Mouse (Mus musculus) hindbrain, embryonic 11.5 days (tissue): ENCODE data around the gene Zfp983. TPM values are rescaled to one million over a fixed set of nuclear protein-coding genes. Genes with fewer than 3 reads are reported as not detected.
A peak's percentile ranks its signal among the peaks of the same experiment; 100 is the strongest.
"Not testable (repeated sequence)": the region's sequence is repeated elsewhere in the genome, so short reads cannot be mapped to it uniquely, and the experiment has no call there.

Source experiments
- ATAC-seq: fragments of 200-750 bp; cut with Nextera tagmentation; 2 replicates; pipeline ENCODE4 v1.8.0; 2017; ENCODE audit warnings: mild to moderate bottlenecking, moderate TSS enrichment, moderate library complexity; ENCODE audit not compliant: low FRiP score
- DNase-seq: peaks from one replicate; pipeline ENCODE4 v3.0.0-alpha.2; 2015; ENCODE audit warnings: low spot score
- H3K27ac ChIP-seq: fragments of 300-500 bp; sonication (generic); 2 replicates; pipeline ENCODE4 v1.5.1; 2014; ENCODE audit warnings: mild to moderate bottlenecking, low read depth, low read length
- H3K27me3 ChIP-seq: fragments of 300-500 bp; sonication (generic); 2 replicates; pipeline ENCODE4 v1.6.1; 2014; ENCODE audit warnings: mild to moderate bottlenecking, low read length, moderate library complexity, mixed read lengths; ENCODE audit not compliant: control insufficient read depth, insufficient read depth
- H3K36me3 ChIP-seq: fragments of 300-500 bp; sonication (generic); 2 replicates; pipeline ENCODE4 v1.6.1; 2014; ENCODE audit warnings: mild to moderate bottlenecking, low read length, moderate library complexity, mixed read lengths; ENCODE audit not compliant: control insufficient read depth, insufficient read depth
- H3K4me1 ChIP-seq: fragments of 300-500 bp; sonication (generic); replicated peaks from 2 replicates; pipeline ENCODE4 v1.6.1; 2014; ENCODE audit warnings: low read length, mixed read lengths; ENCODE audit not compliant: control insufficient read depth, insufficient read depth
- H3K4me2 ChIP-seq: fragments of 300-500 bp; sonication (generic); replicated peaks from 2 replicates; pipeline ENCODE4 v1.6.1; 2014; ENCODE audit warnings: mild to moderate bottlenecking, low read depth, low read length
- H3K4me3 ChIP-seq: fragments of 300-500 bp; sonication (generic); 2 replicates; pipeline ENCODE4 v1.5.1; 2014; ENCODE audit warnings: low read depth, low read length
- H3K9ac ChIP-seq: fragments of 300-500 bp; sonication (generic); 2 replicates; pipeline ENCODE4 v1.6.1; 2014; ENCODE audit warnings: low read depth, low read length
- H3K9me3 ChIP-seq: fragments of 300-500 bp; sonication (generic); 2 replicates; pipeline ENCODE4 v1.6.1; 2016; ENCODE audit warnings: low read length; ENCODE audit not compliant: control insufficient read depth
- WGBS: fragments of 180-500 bp; shearing (Covaris S2); extraction: QIAGEN DNeasy Blood & Tissue Kit; methylation state at CpG from one replicate; pipeline ENCODE4 v1.1.7; 2014; 5-methylcytosine and 5-hydroxymethylcytosine counted together
- polyA plus RNA-seq: library from polyadenylated mRNA; unstranded; fragments of >200 nt; fragmentation: Nextera tagmentation; extraction: Ambion mirVana; gene quantifications from 2 replicates; pipeline ENCODE4 v1.2.1, GENCODE M21; 2014

Zfp983 gene
- polyA plus RNA-seq, 1 experiment from 2014 or later = 9.9 TPM

DNA sequence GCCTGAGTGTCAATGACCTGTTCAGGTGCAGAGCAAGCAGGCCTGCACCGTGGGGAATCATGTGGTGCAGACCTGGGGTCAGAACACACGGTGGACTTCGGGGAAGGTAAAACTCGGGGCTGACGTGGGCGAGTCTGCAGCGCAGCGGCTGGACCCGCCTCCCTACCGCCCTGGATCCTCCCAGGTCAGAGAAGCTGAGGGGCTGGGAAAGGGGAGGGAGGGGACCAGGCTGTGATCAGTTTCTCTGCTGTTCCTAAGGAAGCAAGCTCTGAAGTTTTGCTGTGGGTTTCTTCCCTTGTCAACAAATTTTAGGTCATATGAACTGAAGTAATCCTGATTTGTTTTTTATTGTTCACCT lies 29.6 kb downstream of the Zfp983 start:
- H3K9me3 ChIP-seq, DNase-seq, H3K36me3 ChIP-seq, H3K4me1 ChIP-seq, H3K27ac ChIP-seq, H3K27me3 ChIP-seq: not testable (repeated sequence)
- Histone ChIP-seq H3K4me3 (peak overlapping the region; percentile 38), H3K9ac (peak overlapping the region; percentile 45), H3K4me2 (peak overlapping the region; percentile 34)
- peak; percentile 89; the same call in 1 of the 2 replicates for ATAC-seq
- WGBS = under 1% methylated on average over 10 of the region's 10 CpGs

DNA sequence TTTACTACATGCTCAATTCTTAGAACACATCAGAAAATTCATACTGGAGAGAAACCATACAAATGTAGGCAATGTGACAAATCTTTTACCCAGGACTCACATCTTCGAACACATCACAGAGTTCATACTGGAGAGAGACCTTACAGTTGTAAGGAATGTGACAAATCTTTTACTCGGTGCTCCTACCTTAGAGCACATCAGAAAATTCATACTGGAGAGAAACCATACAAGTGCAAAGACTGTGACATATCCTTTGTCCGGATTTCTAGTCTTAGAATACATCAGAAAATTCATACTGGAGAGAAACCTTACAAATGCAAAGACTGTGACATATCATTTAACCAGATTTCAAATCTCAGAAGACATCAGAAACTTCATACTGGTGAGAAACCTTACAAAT lies 41.1 kb downstream of the Zfp983 start, which contains the start of gene Gm10226:
Gene Gm10226, plus strand, starts transcription at position 301 of the 400 bp plus-strand sequence.
- Histone ChIP-seq H3K4me2 (no peak within 1 kb of the TSS), H3K27ac (no peak within 1 kb of the TSS), H3K9ac (no peak within 1 kb of the TSS), H3K36me3 (no peaks in the 10 kb centered on the region), H3K4me3 (no peak within 1 kb of the TSS), H3K27me3 (no peaks in the 10 kb centered on the region), H3K9me3 (no peaks in the 10 kb centered on the region), H3K4me1 (no peaks in the 10 kb centered on the region)
- 96% methylated on average over 3 of the region's 3 CpGs for WGBS
- DNase-seq (no peak), ATAC-seq (no peak)

DNA sequence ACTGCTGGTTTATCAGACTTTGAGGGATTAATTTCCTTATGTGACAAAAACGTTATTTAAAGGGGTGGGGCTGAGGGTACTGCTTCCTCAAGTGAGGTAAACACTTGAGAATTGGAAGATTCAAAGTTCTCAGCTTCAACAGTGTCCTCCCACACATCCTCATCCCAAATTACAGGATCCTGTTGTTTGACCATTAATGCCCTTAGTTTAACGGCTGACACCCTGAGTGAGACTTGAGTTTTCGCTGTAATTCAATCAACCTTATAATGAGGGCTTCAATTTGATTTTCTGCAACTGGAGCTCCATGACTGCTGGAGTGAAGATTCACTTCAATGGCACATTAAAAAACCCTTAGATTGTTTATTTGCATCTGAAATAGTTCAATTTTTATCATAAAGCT lies 42.9 kb downstream of the Zfp983 start:
- Histone ChIP-seq H3K4me2 (no peak overlapping the region), H3K4me1 (no peaks in the 10 kb centered on the region), H3K9ac (no peak overlapping the region), H3K36me3 (no peaks in the 10 kb centered on the region), H3K9me3 (no peaks in the 10 kb centered on the region), H3K27ac (no peak overlapping the region), H3K4me3 (no peak overlapping the region), H3K27me3 (no peaks in the 10 kb centered on the region)
- ATAC-seq (no peak), DNase-seq (no peak)
- WGBS = 78% methylated on average over 3 of the region's 3 CpGs

DNA sequence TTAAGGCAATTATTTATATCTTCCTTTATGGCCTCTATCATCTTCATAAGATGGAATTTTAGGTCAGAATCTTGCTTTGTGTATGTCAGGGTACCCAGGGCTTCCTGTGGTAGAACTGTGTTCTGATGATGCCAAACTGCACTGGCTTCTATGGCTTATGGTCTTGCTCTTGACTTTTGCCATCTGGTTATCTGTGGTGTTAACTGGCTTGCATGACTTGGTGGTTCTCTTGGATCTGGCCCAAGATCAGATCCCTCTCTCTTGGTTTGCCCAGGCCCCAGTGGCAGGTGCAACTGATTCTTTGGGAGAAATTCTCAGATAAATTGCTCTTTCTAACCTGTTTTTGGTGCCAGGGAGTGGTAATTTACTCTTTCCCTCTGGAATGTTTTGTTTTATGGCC lies 45.6 kb downstream of the Zfp983 start:
- H3K27ac ChIP-seq = no peak overlapping the region
- no peak for ATAC-seq
- H3K36me3 ChIP-seq = no peaks in the 10 kb centered on the region
- no peaks in the 10 kb centered on the region for H3K27me3 ChIP-seq
- no peak overlapping the region for H3K4me3 ChIP-seq
- no peak overlapping the region for H3K9ac ChIP-seq
- DNase-seq = no peak
- H3K4me1 ChIP-seq = no peaks in the 10 kb centered on the region
- no peaks in the 10 kb centered on the region for H3K9me3 ChIP-seq
- H3K4me2 ChIP-seq = no peak overlapping the region

DNA sequence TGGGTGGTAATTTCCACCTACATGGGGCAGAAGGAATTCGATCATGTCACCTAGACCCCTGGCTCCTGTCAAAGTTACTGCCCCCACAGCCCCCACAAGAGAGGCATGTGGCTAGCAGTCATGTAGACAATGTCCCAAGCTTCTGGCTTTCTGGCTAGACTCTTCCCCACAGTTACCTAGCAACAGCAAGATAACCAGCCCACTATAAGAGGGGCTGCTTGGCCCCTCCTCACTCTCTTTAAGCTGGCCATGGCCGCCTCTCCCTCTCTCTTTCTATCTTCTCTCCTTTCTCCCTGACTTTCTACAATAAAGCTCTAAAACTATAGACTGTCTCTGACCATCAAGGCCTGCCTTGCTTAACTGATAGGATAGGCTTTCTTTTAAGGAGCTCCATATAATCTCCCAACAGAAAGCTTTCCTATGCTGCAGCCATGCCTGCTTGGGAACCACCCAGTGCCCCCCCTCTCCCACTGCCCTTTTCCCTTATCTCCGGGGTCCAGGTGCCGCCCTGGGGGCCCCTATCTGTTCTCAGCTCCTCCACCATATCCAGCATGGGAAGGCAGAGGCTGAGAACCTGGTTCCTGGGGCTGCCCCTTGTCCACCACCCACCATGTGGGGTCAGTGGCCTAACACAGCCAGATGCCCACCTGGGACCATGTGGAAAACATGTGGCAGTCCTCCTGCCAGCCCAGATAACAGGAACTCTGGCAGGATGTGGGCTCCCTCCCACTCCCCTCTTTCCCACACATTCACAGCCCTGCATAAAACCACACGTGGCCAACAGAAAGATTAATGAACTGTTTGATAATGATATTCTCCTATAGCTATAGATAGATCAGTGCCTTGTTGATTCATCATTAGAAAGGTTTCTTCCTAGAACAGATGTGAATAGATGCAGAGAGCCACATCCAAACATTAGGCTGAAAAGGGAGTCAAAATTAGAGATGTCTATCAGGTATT lies 52.1 kb downstream of the Zfp983 start:
- H3K4me1 ChIP-seq = no peaks in the 10 kb centered on the region
- no peak overlapping the region for H3K27ac ChIP-seq
- no peaks in the 10 kb centered on the region for H3K9me3 ChIP-seq
- H3K27me3 ChIP-seq = no peaks in the 10 kb centered on the region
- H3K9ac ChIP-seq = no peak overlapping the region
- ATAC-seq (no peak), DNase-seq (no peak)
- 49% methylated on average over 5 of the region's 5 CpGs for WGBS
- no peak overlapping the region for H3K4me3 ChIP-seq
- no peak overlapping the region for H3K4me2 ChIP-seq
- no peaks in the 10 kb centered on the region for H3K36me3 ChIP-seq

DNA sequence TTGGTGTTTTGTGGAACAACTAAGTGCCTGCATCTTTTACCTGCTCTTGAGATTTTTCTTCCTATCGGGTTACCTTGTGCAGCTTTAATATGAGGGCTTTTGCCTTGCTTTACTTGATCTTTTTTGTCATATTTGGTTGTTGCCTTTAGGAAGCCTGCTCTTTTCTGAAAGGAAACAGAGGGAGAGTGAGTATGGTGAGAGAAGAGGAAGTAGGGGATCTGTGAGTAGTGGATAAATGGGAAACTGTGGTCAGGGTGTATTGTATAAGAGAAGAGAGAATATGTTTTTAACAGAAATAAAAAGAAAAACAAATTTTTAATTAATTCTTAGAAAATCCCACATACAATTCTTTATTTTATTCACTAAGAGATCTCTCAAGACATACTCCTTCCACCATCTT lies 53.0 kb downstream of the Zfp983 start:
- Histone ChIP-seq H3K9ac (no peak overlapping the region), H3K4me2 (no peak overlapping the region), H3K27me3 (no peaks in the 10 kb centered on the region), H3K36me3 (no peaks in the 10 kb centered on the region), H3K4me1 (no peaks in the 10 kb centered on the region), H3K9me3 (no peaks in the 10 kb centered on the region), H3K27ac (no peak overlapping the region), H3K4me3 (no peak overlapping the region)
- ATAC-seq (no peak), DNase-seq (no peak)
- WGBS = 80% methylated on average over 1 of the region's 1 CpGs

DNA sequence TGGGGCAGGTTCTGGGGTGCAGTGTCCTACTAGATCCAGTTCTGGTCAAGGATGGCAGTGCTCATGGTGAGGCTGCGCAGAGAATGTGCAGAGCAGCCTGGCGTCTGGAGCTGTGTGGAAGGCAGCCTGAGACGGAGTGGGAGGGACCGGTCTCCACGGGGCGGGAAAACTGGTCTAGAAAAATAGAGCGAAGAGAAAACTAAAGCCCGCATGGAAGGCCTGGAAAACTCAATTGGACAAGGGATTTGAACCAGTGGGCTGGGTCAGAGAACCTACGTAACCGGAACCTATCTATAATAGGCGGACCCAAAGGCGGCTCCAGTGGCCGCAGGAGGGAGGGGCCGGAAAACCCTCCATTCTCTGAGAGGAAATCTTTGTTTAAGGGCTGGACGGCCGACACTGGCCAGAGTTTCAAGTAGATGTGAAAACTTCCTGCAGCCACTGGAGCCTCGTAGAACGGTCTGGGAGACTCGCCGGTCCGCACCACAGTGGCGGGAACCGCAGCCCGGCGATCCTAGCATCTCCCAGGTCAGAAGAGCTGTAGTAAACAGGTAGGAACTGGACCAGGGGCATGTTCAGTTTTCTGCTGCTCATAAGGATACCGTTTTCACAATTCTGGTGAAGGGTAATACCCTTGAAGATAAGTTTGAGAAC lies 57.0 kb downstream of the Zfp983 start, which contains the start of gene Zfp760:
Gene Zfp760, plus strand, starts transcription at position 399 of the 654 bp plus-strand sequence.
- H3K4me3 ChIP-seq = peak within 1 kb of the TSS; percentile 64
- peak within 1 kb of the TSS; percentile 53 for H3K4me2 ChIP-seq
- H3K4me1 ChIP-seq = no peaks in the 10 kb centered on the region
- peak within 1 kb of the TSS; percentile 87 for H3K9ac ChIP-seq
- H3K27ac ChIP-seq = peak within 1 kb of the TSS; percentile 87
- H3K36me3 ChIP-seq = no peaks in the 10 kb centered on the region
- ATAC-seq = peak; percentile 98
- H3K27me3 ChIP-seq = no peaks in the 10 kb centered on the region
- WGBS = 3% methylated on average over 26 of the region's 26 CpGs
- no peaks in the 10 kb centered on the region for H3K9me3 ChIP-seq
- peak; percentile 81 for DNase-seq

DNA sequence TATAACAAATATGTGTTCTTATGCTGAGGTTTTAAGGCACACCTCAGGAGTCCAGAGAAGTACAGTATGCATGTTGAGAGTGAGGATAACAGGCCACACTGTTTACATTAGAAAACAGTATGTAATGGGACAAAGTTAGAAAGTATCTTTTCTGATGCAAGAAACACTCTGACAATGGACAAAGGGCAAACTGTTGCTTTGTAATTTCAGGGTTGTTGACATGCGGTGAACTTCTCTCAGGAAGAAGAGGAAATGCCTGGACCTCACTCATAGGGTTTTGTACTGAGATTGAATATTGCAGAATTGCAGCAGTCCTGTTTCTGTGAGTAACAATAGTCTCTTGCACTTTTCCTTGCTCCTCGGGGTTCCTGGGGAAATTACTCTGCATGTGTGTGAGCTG lies 58.0 kb downstream of the Zfp983 start:
- WGBS = 47% methylated on average over 2 of the region's 2 CpGs
- H3K4me2 ChIP-seq = peak overlapping the region; percentile 53
- DNase-seq (peak; percentile 8), ATAC-seq (no peak)
- no peaks in the 10 kb centered on the region for H3K27me3 ChIP-seq
- no peaks in the 10 kb centered on the region for H3K9me3 ChIP-seq
- H3K9ac ChIP-seq = peak overlapping the region; percentile 87; the same call in 1 of the 2 replicates
- no peaks in the 10 kb centered on the region for H3K4me1 ChIP-seq
- no peak overlapping the region for H3K27ac ChIP-seq
- peak overlapping the region; percentile 64 for H3K4me3 ChIP-seq
- no peaks in the 10 kb centered on the region for H3K36me3 ChIP-seq
